Mouse (Mus musculus): ENCODE measurements around the gene Angptl7.

Angptl7 gene

DNA sequence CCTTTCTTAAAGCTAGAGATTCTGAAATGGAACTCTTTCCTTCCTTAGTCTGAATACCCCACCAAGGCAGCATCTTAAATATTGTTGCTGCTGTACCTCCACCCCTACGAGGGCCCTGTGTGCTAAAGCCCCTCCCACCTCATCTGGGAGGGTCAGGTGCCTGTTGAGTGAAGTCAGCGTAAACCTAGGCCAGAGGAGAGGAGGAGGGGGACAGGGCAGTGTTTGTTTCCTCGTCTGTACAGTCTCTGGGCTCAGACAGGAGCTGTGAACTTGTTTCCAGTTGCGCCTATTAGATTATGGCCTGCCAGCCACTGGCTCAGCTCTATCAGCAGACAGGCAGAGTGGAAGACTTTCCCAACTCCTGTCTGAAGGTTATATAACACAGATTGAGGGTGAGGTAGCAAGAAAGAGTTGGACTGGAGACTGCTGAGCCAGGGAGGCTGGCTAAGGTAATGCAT, at the start of gene Angptl7:
Angptl7 (minus strand) TSS at position 51 of the 458 bp plus-strand sequence.
- no peak for DNase-seq (ENCODE audit: low spot score in 2 of 2)

DNA sequence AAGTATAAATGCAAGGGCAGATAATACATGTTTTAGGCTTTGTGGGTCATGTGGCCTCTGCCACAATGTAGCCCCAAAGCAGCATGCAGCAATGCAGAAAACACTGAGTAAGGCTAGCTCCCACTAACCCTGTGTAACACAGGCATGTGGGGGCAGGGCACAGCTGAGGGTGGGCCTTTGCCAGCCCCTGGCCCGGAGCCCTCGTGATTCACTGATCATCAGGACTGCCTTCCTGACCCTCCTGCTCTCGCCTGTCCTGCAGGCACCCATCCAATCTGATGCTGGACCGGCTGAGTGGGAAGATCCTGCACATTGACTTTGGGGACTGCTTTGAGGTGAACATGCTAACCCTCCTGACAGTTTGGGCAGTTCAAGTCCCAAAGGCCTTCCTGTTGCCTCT, 48.8 kb upstream of the Angptl7 start:
- DNase-seq (ENCODE audit: low spot score in 2 of 2): no peak

DNA sequence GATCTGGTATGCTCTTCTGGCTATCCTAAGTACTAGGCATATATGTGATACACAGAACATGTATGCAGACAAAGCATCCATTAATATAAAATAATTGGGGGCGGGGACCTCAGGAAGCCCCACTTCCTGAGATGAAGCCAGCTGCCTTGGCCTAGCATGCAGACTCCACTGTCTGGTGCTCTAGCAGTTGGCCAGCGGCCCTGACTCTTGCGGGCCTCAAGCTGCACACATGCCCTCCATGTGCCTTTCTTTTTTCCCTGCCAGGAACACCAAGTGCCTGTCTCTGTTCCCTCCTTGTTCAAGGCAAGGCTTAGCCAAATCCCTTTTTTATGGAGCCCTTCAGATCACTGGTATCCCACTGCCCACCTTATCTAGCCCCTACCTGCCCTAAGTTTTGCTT, 35.6 kb upstream of the Angptl7 start:
- DNase-seq (ENCODE audit: low spot score in 2 of 2): no peak

DNA sequence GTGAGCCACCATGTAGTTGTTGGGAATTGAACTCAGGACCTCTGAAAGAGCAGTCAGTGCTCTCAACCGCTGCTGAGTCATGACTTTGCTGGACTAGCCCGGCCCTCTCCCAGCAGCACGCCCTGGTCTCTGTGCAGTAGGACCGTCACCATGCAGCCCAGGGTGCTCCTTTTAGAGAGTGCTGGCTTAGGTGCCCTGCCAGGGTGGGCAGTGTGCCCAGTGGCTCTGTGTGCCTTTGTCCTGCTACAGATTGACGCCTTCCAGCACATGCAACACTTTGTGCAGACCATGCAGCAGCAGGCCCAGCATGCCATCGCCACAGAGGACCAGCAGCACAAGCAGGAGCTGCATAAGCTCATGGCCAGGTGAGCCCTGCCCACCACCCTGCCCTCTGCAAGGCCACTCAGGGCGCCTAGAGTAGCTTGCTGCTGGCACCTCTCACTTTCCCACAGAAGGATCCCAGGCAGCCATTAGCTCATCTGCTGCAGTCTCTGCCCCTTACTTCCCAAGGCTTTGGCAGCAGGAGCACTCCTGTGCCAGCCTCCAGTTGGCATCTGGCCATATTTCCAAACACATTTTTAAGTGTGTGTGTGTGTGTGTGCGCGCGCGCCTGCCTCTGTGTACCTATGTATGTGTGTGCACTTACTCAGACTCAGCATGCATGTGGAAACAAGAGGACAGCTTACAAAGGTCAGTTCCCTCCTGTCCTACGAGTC, 33.5 kb upstream of the Angptl7 start:
- no peak for DNase-seq (ENCODE audit: low spot score in 2 of 2)

DNA sequence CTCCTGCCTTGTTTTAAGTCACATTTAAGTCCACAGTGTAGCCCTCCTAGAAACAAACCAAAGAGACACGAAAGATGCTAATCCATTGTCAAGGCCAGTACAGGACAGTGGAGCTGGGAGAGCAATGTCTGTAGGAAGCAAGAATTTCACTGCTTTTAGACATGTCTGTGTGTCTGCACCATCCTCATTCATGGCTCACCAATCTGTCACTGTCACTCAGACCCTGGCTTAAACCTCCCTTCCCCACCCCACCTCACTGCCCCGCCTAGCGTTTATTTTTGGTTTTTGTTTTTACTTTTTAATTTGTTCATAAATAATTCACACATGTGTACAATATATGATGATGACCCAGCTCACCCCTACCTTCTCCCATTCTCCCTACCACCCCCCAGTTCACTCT, 32.3 kb upstream of the Angptl7 start:
- no peak for DNase-seq (ENCODE audit: low spot score in 2 of 2)

DNA sequence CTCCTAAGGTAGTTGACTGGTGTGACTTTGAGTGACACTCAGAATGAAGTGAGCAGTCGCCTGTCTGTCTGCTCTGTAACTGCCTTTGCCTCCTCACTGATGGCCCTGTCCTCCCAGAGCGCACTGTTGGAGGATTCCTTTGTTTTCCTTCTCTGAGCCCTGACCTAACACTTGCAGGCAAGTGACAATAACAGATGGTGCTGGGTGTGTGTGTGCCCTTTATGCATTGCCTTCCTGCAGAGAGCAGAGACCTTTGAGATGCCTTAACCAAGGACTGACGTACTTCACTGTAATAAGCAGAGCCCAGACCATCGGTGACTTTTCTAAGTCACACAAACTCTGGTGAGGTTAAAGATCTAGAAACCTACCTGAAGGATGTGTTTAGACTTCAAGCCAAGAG, 31.1 kb upstream of the Angptl7 start:
- no peak for DNase-seq (ENCODE audit: low spot score in 2 of 2)

DNA sequence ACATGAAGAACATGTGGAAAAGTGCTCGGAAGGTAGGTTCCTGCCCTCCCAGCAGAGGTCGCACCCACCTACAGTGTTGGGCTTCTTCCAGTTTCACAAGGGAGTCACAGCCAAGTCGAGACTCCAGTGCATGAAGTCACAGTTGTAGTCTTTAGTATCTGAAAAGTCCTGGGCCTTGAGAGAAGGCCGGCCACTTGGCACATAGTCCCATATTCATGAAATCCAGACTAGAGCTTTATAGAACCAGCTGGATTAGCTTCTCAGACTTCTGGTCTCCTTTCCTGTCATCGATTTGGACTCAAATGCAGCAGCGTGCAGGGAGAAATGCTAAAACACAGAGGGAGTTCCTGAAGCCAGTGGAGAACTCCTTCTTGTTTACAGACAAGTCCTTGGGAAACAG, 30.5 kb upstream of the Angptl7 start:
- no peak for DNase-seq (ENCODE audit: low spot score in 2 of 2)

DNA sequence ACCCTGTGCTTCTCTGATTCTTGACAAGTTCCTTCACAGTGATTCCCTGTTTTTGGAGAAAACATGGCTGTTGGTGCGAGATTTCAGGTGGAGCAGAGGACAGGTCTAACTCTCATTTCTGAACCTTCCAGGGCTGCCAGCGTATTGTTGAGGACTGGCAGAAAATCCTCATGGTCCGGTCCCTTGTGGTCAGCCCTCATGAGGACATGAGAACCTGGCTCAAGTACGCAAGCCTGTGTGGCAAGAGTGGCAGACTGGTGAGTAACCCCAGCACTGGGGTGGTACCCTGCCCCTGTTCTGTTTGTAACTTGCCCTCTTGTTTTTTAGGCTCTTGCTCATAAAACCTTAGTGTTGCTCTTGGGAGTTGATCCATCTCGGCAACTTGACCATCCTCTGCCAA, 30.1 kb upstream of the Angptl7 start:
- DNase-seq (ENCODE audit: low spot score in 2 of 2): no peak

DNA sequence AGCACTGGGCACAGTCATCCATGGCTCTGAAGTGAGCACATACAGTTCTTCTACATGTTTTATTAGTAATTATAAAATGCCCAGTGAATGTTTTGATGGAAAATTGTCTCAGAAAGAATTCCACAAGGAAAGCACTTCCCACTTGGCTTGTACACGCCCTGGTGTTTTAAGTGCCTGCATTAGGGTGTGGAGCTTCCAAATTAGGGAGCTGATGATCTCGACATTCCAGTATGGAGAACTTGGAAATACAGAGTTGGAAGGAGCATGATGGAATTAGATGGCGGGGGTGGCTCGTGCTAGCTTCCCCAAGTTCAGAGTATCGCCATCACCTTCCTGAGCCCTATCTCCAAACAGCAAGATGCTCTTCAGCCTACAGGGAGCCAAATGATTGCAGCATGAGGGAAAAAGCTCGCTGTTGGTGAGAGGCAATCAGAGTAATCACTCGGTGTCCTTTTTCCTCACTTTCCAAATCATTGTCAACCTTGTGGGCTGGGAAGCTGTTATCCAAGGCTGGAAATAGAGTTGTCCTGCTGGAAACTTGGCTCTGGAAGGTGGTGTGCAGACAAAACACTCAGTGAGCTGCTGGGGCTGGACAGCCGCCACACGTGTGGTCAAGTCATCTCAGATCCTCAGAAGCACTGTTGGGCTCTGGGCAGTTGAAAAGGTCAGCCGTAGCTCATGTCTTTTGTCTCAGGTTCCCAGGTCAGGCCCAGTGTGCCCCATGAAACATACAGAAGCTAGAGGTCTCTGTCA, 27.1 kb upstream of the Angptl7 start:
- no peak for DNase-seq (ENCODE audit: low spot score in 2 of 2)

DNA sequence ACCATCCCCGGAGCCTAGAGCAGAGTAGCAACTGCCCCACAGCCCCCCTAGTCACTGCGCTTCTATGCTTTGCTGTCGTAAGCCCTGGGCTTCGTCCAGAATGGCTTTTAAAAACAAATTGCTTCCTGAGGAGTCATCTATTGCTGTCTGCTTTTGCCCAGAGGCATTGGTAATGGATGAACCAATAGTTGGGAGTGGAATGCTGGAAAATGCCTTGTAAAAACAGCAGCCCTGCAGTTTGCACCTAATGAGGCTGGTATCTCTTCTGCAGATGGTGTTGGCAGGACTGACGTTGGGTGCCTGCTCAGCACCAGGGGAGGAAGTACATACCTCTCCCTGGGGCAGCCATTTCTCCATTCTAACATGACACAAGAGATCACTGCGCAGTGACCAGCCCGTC, 23.3 kb upstream of the Angptl7 start:
- no peak for DNase-seq (ENCODE audit: low spot score in 2 of 2)

DNA sequence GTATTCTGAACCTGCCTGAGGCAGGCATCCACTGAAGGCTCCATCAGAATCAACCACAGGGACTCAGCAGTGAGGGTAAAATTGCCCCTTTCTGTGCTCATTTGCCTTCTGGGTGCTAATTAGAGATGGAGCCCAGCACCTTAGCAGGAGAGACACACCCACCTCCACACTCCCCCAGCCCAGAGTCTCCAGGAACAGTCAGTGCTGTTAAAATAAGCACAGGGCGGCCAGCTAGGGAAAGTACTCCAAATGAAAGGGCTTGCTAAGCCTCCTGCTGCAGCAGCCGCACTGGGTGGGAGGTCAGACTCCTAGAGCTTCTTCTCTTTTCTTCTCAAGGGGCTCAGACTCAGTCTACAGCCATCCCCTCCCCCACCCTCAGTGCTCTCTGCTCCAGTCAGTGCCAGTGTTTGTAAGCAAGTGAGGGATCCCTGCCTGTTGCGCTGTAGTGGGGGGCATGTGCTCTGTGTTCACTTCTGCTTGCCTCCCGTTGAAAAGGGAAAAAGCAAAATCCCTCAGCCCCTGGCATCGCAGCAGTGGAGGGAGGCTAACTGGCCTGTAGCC, 18.1 kb upstream of the Angptl7 start:
- no peak for DNase-seq (ENCODE audit: low spot score in 2 of 2)

DNA sequence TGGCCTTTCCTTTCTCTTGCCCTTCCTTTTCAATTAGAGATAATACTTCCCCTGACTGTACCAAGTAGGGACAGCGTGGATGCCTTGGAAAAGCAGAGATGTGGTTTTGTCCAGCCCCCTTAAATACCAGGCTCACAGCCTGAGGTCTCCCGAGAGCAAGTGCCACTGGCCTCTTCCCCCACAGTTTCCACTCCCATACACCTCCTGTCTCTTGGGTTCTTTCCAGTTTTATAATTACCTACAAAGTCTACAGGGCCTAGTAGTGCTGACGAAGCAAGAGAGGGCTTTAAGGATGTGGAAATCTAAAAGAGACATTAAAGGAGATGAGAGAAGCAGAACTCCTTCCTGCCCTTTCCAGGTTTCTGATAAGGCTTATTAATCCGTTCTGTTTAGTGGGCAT, 17.5 kb upstream of the Angptl7 start:
- DNase-seq (ENCODE audit: low spot score in 2 of 2): no peak

DNA sequence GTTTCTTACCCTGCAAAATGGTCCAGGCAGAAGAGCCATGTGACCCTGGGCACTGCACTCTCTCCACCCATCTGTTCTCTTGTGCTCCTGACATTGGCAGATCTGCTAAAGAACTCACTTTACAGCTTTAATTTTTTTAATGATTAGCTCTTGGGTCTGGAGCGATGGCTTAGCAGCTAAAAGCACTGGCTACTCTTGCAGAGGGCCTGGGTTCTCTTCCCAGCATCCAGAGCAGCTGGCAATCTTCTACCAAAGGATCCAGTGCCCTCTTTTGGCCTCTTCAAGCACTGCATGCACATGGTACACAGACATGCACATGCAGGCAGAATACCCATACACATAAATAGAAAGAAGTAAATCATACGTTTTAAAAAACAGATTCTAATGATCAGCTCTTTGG, 15.1 kb upstream of the Angptl7 start:
- DNase-seq (ENCODE audit: low spot score in 2 of 2): no peak

DNA sequence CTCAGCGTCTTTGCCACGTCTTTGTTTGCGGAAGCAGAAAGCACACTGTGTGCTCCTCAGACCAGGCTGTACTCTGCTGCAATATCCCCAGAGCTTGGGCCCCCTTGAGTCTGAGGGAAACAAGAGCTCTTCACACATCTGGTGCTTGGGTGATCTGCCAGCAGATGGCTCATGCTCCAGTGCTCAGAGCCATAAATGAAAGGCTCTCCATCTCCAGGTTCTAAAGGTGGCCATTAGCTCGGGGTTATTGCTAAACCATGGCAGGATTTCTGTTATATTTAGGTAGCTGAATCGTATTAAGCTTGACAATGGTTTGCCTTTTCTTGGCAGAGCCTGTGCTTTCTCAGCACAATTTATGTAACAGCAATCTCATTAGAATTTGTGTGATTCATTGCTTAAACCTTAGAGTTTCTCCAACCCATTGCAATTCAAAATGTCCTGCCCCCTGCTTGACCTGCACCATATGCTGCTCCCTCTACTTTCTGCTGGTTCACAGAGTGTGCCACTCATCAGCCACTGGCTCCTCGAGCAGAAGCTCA, 12.8 kb upstream of the Angptl7 start:
- DNase-seq (ENCODE audit: low spot score in 2 of 2): no peak

DNA sequence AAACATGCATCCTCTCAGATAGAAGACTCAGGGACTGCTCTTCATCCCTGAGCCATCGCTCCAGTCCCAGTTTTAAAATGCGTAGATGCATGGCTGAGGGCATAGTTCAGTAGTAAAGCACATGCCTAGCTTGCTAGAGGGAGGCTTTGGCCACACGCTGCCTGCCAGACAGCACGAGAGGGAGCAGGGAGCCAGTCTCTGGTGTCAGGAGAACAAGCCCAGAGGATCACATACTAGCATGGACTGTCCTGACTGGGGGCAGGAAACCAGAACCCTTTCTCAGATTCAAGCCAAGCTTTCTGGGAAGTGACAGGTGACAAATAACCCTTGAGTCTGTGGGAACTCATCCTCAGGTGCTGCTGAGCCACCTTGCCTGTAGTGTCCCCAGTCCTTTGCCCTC, 11.1 kb upstream of the Angptl7 start:
- DNase-seq (ENCODE audit: low spot score in 2 of 2): no peak

DNA sequence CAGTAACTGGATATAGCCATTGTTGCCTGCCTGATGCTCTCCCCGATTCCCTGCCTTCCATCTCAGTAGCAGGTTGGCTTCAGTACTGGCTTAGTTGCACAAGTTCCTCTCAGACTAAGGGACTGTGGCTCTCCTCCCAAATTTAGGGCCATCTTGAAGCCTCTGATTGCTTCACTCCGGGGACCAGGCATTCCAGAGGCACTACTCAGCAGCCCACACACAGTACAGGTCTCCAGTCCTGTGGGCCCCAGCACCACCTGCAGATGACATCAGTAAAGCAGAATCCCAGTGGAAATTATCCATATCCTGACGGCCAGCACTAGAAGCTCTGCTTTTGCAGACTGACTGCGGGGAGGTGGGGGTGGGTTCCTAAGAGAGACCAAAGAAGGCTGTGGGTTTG, 10.4 kb upstream of the Angptl7 start:
- no peak for DNase-seq (ENCODE audit: low spot score in 2 of 2)

DNA sequence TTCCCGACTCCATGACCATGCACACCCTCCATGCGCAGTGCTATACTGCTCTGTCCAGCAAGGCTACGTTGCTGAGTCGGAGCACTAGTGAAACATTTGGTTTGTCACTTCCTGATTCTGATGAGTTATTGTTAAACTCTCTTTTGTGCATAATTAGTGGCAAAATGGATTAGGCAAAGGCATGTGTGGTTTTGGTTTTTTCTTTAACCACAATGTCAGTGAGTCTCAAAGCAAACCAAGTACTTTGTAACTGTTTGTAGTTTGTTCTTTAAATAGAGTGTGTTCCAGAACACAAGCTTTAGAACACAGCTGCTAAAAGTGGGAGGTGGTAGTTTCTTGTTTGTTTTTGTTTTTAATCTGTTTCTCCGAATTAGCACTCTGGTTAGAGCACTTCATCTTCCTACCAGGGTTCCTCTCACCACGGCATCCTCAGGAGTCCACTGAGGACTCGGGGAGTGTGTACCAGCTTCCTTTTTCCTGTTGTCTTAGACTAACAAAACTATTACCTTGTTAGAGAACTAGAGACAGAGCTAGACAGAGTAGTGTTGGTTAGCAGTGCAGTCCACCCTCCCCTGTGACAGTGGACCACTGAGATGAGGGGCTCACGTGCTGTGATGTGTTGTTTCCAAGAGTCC, 9.3 kb upstream of the Angptl7 start:
- DNase-seq (ENCODE audit: low spot score in 2 of 2): no peak

DNA sequence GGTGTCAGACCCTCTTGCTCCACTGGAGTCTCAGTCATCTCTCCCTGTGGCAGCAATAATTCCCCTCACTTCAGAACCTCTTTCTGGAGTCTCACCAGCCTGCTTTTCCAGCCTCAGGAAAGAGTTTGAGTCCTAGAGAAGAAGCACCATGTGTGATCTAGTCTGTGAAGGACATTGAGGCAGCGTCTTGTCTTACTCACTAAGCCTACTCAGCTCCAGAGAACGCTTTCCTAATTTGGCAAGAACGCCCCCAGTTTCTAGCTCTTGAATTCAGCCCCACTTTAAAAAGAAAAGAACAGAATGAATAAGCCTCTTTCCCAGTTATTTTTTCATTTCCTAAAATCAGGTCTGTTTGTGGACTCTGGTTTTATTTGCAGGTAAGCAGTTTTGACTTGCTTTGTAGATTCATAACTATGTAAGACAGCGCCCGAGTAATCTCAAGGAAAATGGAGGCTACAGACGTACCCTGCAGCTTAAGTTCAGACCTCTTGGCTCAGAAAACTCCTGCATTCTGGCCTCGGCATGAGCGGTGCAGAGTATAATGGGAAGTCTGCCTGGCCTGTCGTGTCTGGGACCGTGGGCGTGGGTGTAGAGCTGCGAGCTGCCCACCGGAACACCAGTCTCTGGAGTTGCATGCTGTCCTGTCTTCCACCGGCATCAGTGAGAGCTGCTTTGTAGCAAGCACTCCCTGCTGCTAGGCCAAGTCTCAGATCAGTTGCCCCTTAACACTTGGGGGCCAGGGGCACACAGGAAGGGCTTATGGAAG, 8.0 kb upstream of the Angptl7 start:
- no peak for DNase-seq (ENCODE audit: low spot score in 2 of 2)

DNA sequence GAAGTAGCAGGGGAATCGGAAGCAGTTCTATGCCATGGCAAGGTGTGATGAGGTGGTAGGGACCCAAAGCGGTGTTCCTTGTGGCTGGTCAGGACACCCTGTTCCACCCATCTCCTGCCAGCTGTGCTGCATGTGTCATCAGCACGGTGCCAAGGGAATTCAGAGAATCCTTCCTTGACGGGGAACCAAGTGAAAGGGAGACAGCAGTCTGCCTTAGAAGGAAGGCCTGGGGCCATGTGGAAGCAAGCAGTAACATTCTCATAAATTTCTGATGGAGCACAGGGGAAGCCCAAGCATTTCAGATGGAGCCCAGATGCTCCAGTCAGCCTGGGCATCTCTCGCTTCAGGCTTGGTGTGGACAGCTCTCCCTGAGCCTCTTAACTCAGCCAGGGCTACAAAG, 7.3 kb upstream of the Angptl7 start:
- DNase-seq (ENCODE audit: low spot score in 2 of 2): no peak

DNA sequence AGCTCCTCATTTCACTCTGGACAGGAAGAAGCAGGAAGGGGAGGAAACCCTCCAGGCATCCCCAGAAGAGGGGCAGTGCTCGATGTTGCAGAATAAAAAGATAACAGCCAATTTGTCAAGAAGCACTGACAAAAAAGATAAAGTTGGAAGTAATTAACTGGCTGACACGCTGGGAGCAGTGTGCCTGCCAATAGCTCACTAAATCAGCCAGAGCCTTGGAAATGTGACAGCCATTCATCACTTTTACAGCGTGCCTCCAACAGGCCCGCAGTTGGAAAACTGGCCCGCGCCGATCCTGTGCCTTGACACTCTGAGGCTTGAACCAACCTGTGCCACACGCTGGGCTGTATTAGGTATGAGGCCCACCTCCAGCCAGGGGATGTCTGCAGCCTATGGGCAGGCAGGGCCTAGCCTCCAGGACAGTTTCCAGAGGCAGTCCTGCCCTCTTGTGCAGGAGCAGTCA, 4.3 kb upstream of the Angptl7 start:
- DNase-seq (ENCODE audit: low spot score in 2 of 2): no peak

DNA sequence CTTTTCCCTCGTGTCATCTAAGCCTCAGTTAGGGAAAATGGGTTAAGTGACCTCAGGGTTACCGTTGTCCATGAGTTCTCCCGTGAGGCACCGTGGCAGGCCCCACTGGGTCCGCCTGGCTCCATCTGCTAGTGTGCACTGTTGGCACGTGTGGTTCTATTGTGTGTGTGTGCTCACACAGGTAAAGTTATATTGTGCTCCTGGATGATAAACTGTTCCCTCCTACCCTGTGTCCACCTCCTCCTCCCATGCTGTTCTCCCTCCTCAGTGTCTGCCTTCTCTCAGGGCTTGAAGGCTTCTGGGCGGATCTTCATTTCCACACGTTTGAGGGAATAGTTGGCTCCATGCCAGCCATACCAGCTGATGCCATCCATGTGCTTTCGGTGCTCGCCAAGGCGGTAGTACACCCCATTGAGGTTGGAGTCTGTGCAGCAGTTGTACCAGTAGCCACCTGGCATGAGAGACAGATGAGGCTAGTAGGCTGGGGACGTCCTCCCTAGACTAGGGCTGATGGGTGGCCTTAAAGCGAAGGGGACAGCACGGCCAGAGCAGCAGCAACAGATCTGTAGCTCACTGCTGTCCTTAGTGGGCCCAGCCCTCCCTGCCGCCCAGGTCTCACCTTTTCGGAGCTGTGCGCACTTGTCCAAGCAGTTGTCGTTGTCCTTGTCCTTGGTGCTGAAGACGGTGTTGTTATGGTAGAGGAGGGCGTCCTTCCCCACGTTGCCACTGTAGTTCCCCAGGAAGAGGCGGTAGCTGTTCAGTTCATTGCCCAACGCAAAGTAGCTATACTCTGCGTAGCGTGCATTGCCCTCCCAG, 4.2 kb downstream of the Angptl7 start:
- peak in 1 of 2 experiments; percentile 44 for DNase-seq (ENCODE audit: low spot score in 2 of 2)
